Mouse (Mus musculus): Measurements from ENCODE around the gene Csrp1. TPM values are rescaled to one million over a fixed set of nuclear protein-coding genes. Genes with fewer than 3 reads are reported as not detected.

The Csrp1 gene
- total and polyA plus RNA-seq, 2 experiments from 2014 or later: 145 to 840 TPM

- 15% methylated on average over 8 of the region's 8 CpGs for WGBS
- peak overlapping the region; percentile 57 for H3K4me2 ChIP-seq (ENCODE audit: low read depth, low read length)
- no peaks in the 10 kb centered on the region for H3K27me3 ChIP-seq (ENCODE audit: control insufficient read depth, insufficient read depth, low read length)
- peaks cover 51% of the 10 kb centered on the region for H3K4me1 ChIP-seq (ENCODE audit: control insufficient read depth, insufficient read depth)
- peak; percentile 47 for ATAC-seq (ENCODE audit: insufficient read depth, low read depth)
- H3K9me3 ChIP-seq (replicated peaks; ENCODE audit: control insufficient read depth, low read length): no peaks in the 10 kb centered on the region
- peak overlapping the region; percentile 95 for H3K27ac ChIP-seq (ENCODE audit: low read depth)
- peak overlapping the region; percentile 48 for H3K4me3 ChIP-seq (ENCODE audit: low read depth, low read length)
- peak; percentile 85 for DNase-seq (ENCODE audit: low spot score)
- H3K9ac ChIP-seq (replicated peaks; ENCODE audit: low read depth, low read length): peak overlapping the region; percentile 68
- no peak for TF ChIP-seq CTCF (IDR thresholded peaks at IDR 0.05; ENCODE audit: low read depth)
- no peak for TF ChIP-seq EP300 (IDR thresholded peaks at IDR 0.05; ENCODE audit: low read depth)
- H3K36me3 ChIP-seq (replicated peaks; ENCODE audit: control insufficient read depth, insufficient read depth, low read length): 0 out of 2 replicates have a peak, but pooled peaks cover 7% of the 10 kb centered on the region
These were observed 79.3 kb downstream of the Csrp1 start for GRCm38 (mm10) chr1:135799109-135799627.

GRCm38 (mm10) chr1:135800192-135800950 is 80.5 kb downstream of the Csrp1 start:
- H3K4me3 ChIP-seq (ENCODE audit: low read depth, low read length): peak overlapping the region; percentile 48
- peak; percentile 91 for DNase-seq (ENCODE audit: low spot score)
- H3K4me2 ChIP-seq (ENCODE audit: low read depth, low read length): peak overlapping the region; percentile 57
- peak overlapping the region; percentile 68 for H3K9ac ChIP-seq (replicated peaks; ENCODE audit: low read depth, low read length)
- no peak for TF ChIP-seq CTCF (IDR thresholded peaks at IDR 0.05; ENCODE audit: low read depth)
- TF ChIP-seq EP300 (IDR thresholded peaks at IDR 0.05; ENCODE audit: low read depth): peak; percentile 99
- H3K27ac ChIP-seq (ENCODE audit: low read depth): peak overlapping the region; percentile 95
- no peaks in the 10 kb centered on the region for H3K27me3 ChIP-seq (ENCODE audit: control insufficient read depth, insufficient read depth, low read length)
- H3K9me3 ChIP-seq (replicated peaks; ENCODE audit: control insufficient read depth, low read length): no peaks in the 10 kb centered on the region
- WGBS: 17% methylated on average over 8 of the region's 8 CpGs
- peaks cover 39% of the 10 kb centered on the region for H3K4me1 ChIP-seq (ENCODE audit: control insufficient read depth, insufficient read depth)
- peaks cover 12% of the 10 kb centered on the region; the same call in 1 of the 2 replicates for H3K36me3 ChIP-seq (replicated peaks; ENCODE audit: control insufficient read depth, insufficient read depth, low read length)
- peak; percentile 87 for ATAC-seq (ENCODE audit: insufficient read depth, low read depth)

Other genes with a start within 250 kb of the Csrp1 start
- 14.1 and 29.9 TPM in 2 replicates for gene Nav1, start 112.8 kb upstream of the Csrp1 start, total RNA-seq (2014; rRNA removed; ENCODE audit: low replicate concordance)
- 9.2 and 10.3 TPM in 2 replicates for gene Nav1, start 112.8 kb upstream of the Csrp1 start, polyA plus RNA-seq (2015; fragmentation: Nextera tagmentation; extraction: Ambion mirVana)
- 87.5 and 130 TPM in 2 replicates for gene Phlda3, start 46.1 kb downstream of the Csrp1 start, total RNA-seq (2014; rRNA removed; ENCODE audit: low replicate concordance)
- gene Phlda3, start 46.1 kb downstream of the Csrp1 start, polyA plus RNA-seq (2015; fragmentation: Nextera tagmentation; extraction: Ambion mirVana): 65.5 and 67.2 TPM in 2 replicates
- gene Tnni1, start 59.4 kb downstream of the Csrp1 start, total RNA-seq (2014; rRNA removed; ENCODE audit: low replicate concordance): 4,186 and 4,592 TPM in 2 replicates
- 4,392 and 4,399 TPM in 2 replicates for gene Tnni1, start 59.4 kb downstream of the Csrp1 start, polyA plus RNA-seq (2015; fragmentation: Nextera tagmentation; extraction: Ambion mirVana)
- 4.4 and 32.9 TPM in 2 replicates for gene Lad1, start 98.5 kb downstream of the Csrp1 start, total RNA-seq (2014; rRNA removed; ENCODE audit: low replicate concordance)
- gene Lad1, start 98.5 kb downstream of the Csrp1 start, polyA plus RNA-seq (2015; fragmentation: Nextera tagmentation; extraction: Ambion mirVana): 9.1 and 11.1 TPM in 2 replicates
- 1,865 and 1,929 TPM in 2 replicates for gene Tnnt2, start 116.3 kb downstream of the Csrp1 start, total RNA-seq (2014; rRNA removed; ENCODE audit: low replicate concordance)
- 13,184 and 14,025 TPM in 2 replicates for gene Tnnt2, start 116.3 kb downstream of the Csrp1 start, polyA plus RNA-seq (2015; fragmentation: Nextera tagmentation; extraction: Ambion mirVana)
- gene Pkp1, start 199.1 kb downstream of the Csrp1 start, total RNA-seq (2014; rRNA removed; ENCODE audit: low replicate concordance): 0.58 TPM in 1 of 2 replicates, not detected in the other
- 0.05 TPM in 2 replicates for gene Pkp1, start 199.1 kb downstream of the Csrp1 start, polyA plus RNA-seq (2015; fragmentation: Nextera tagmentation; extraction: Ambion mirVana)